Mouse (Mus musculus): ENCODE results near the gene Tenm4. TPM values are rescaled to one million over a fixed set of nuclear protein-coding genes. Genes with fewer than 3 reads are reported as not detected.
"Not testable (repeated sequence)": the region's sequence is repeated elsewhere in the genome, so short reads cannot be mapped to it uniquely, and the experiment has no call there.

Gene Tenm4
- polyA plus RNA-seq, 1 experiment from 2014 or later, result 48.9 TPM

GRCm38 (mm10) chr7:96943715-96944377 lies 772.8 kb downstream of the Tenm4 start:
- Histone ChIP-seq H3K9me3 (replicated peaks; ENCODE audit: control insufficient read depth, low read length) (no peaks in the 10 kb centered on the region), H3K9ac (ENCODE audit: low read length) (no peak overlapping the region), H3K4me2 (ENCODE audit: low read length) (no peak overlapping the region), H3K4me3 (ENCODE audit: low read depth, low read length) (no peak overlapping the region), H3K27me3 (replicated peaks; ENCODE audit: control insufficient read depth, insufficient read depth, low read length) (no peaks in the 10 kb centered on the region), H3K36me3 (ENCODE audit: control insufficient read depth, insufficient read depth, low read length) (no peaks in the 10 kb centered on the region), H3K27ac (ENCODE audit: low read depth, low read length) (no peak overlapping the region), H3K4me1 (ENCODE audit: control insufficient read depth, insufficient read depth, low read length) (no peaks in the 10 kb centered on the region)
- WGBS, result 8% methylated on average over 5 of the region's 5 CpGs
- ATAC-seq (no peak), DNase-seq (ENCODE audit: low spot score) (no peak)

DNA sequence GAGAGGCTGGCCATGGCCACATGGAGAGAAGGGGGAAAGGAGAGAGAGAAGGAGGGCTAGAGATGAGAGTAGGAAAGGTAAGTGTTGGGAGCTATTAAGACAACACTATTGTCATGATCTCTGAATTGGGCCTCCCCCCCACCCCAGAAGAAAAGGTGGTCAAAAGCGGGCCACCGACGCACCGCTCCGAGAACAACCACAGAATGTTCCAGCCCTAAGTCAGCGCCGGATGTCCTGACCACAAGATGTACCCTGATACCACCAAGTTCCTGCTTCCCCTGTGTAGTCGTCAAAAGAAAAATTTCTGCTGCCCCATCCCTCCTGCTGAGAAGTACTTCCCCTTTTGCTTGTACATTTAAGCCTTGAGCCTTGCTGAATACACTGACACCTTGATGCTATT lies 775.5 kb downstream of the Tenm4 start:
- not testable (repeated sequence) for H3K4me3 ChIP-seq (ENCODE audit: low read depth, low read length); H3K27me3 ChIP-seq (replicated peaks; ENCODE audit: control insufficient read depth, insufficient read depth, low read length); H3K27ac ChIP-seq (ENCODE audit: low read depth, low read length); H3K4me1 ChIP-seq (ENCODE audit: control insufficient read depth, insufficient read depth, low read length); H3K9ac ChIP-seq (ENCODE audit: low read length); H3K4me2 ChIP-seq (ENCODE audit: low read length); ATAC-seq; H3K9me3 ChIP-seq (replicated peaks; ENCODE audit: control insufficient read depth, low read length); H3K36me3 ChIP-seq (ENCODE audit: control insufficient read depth, insufficient read depth, low read length); DNase-seq (ENCODE audit: low spot score)
- 89% methylated on average over 8 of the region's 8 CpGs for WGBS

GRCm38 (mm10) chr7:96951281-96952051 lies 780.4 kb downstream of the Tenm4 start, which contains the start of gene Nars2:
Gene Nars2 (plus strand): TSS chr7:96951505.
- H3K4me3 ChIP-seq (ENCODE audit: low read depth, low read length), result peak within 1 kb of the TSS; percentile 82
- peak within 1 kb of the TSS; percentile 84 for H3K9ac ChIP-seq (ENCODE audit: low read length)
- H3K4me2 ChIP-seq (ENCODE audit: low read length), result peak within 1 kb of the TSS; percentile 78
- H3K36me3 ChIP-seq (ENCODE audit: control insufficient read depth, insufficient read depth, low read length), result no peaks in the 10 kb centered on the region
- H3K4me1 ChIP-seq (ENCODE audit: control insufficient read depth, insufficient read depth, low read length), result peaks cover 3% of the 10 kb centered on the region; the same call in 1 of the 2 replicates
- ATAC-seq (peak; percentile 99), DNase-seq (ENCODE audit: low spot score) (peak; percentile 98)
- no peaks in the 10 kb centered on the region for H3K9me3 ChIP-seq (replicated peaks; ENCODE audit: control insufficient read depth, low read length)
- under 1% methylated on average over 62 of the region's 62 CpGs for WGBS
- H3K27ac ChIP-seq (ENCODE audit: low read depth, low read length), result peak within 1 kb of the TSS; percentile 78
- no peaks in the 10 kb centered on the region for H3K27me3 ChIP-seq (replicated peaks; ENCODE audit: control insufficient read depth, insufficient read depth, low read length)

DNA sequence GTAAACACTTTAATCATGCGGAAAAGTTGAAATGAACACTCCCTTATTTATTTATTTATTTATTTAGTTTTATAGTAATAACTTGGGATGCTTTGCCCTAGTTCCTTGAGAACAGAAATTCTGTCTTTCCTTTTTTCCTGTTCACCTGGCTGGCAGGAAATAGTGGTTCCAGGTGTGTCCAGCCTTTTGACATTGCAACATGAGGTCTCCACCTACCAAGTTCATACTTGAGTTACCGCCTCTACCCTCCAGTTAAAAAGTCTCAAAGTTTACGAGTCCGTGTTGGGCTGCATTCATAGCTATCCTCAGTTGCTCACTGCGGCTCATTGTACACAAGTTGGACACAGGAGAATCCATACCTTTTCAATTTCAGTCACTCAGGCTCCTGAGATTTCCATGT lies 781.0 kb downstream of the Tenm4 start:
- 37% methylated on average over 5 of the region's 5 CpGs for WGBS
- H3K27ac ChIP-seq (ENCODE audit: low read depth, low read length), result no peak overlapping the region

GRCm38 (mm10) chr7:96959168-96959567 lies 788.1 kb downstream of the Tenm4 start:
- WGBS, result 95% methylated on average over 5 of the region's 5 CpGs
- Histone ChIP-seq H3K27ac (ENCODE audit: low read depth, low read length) (no peak overlapping the region), H3K9me3 (replicated peaks; ENCODE audit: control insufficient read depth, low read length) (no peaks in the 10 kb centered on the region), H3K4me1 (ENCODE audit: control insufficient read depth, insufficient read depth, low read length) (no peaks in the 10 kb centered on the region), H3K36me3 (ENCODE audit: control insufficient read depth, insufficient read depth, low read length) (peaks cover 6% of the 10 kb centered on the region), H3K9ac (ENCODE audit: low read length) (no peak overlapping the region), H3K4me3 (ENCODE audit: low read depth, low read length) (no peak overlapping the region), H3K27me3 (replicated peaks; ENCODE audit: control insufficient read depth, insufficient read depth, low read length) (no peaks in the 10 kb centered on the region), H3K4me2 (ENCODE audit: low read length) (no peak overlapping the region)
- DNase-seq (ENCODE audit: low spot score) (no peak), ATAC-seq (no peak)

More for the DNA sequence above, 781.0 kb downstream of the Tenm4 start:
- peak overlapping the region; percentile 84 for H3K9ac ChIP-seq (ENCODE audit: low read length)
- DNase-seq (ENCODE audit: low spot score) (no peak), ATAC-seq (no peak)
- H3K4me1 ChIP-seq (ENCODE audit: control insufficient read depth, insufficient read depth, low read length), result peaks cover 3% of the 10 kb centered on the region; the same call in 1 of the 2 replicates
- H3K9me3 ChIP-seq (replicated peaks; ENCODE audit: control insufficient read depth, low read length), result no peaks in the 10 kb centered on the region
- no peaks in the 10 kb centered on the region for H3K27me3 ChIP-seq (replicated peaks; ENCODE audit: control insufficient read depth, insufficient read depth, low read length)
- peak overlapping the region; percentile 82 for H3K4me3 ChIP-seq (ENCODE audit: low read depth, low read length)
- peak overlapping the region; percentile 78 for H3K4me2 ChIP-seq (ENCODE audit: low read length)
- peaks cover 3% of the 10 kb centered on the region for H3K36me3 ChIP-seq (ENCODE audit: control insufficient read depth, insufficient read depth, low read length)

MicroRNAs encoded within 50 kb of the gene (microRNA counts, 519-probe panel; counts per million panel counts)
- microRNA mmu-miR-708, result 4,638 counts per million, percentile 63 among the panel's probes with 10 or more counts

Small RNA genes lying within 50 kb of the gene (microRNA-seq; reads per million reads assigned to microRNA genes)
- gene Mir6394, result not detected
- 5,629 reads per million, percentile 93 among the genes with 10 or more reads in this experiment for gene Mir708
